Mouse (Mus musculus) C2C12 (cell line): ENCODE data around the gene BC005624. TPM values are rescaled to one million over a fixed set of nuclear protein-coding genes. Genes with fewer than 3 reads are reported as not detected.
"Not testable (repeated sequence)": the region's sequence is repeated elsewhere in the genome, so short reads cannot be mapped to it uniquely, and the experiment has no call there.

Experiments used
- H3K27me3 ChIP-seq: one replicate; pipeline ENCODE4 v1.6.1; 2011; ENCODE audit not compliant: control insufficient read depth, insufficient read depth, insufficient read length
- H3K36me3 ChIP-seq: one replicate; pipeline ENCODE4 v1.6.1; 2011; ENCODE audit not compliant: control insufficient read depth, insufficient read depth
- H3K4me3 ChIP-seq: one replicate; pipeline ENCODE4 v1.5.1; 2011; ENCODE audit warnings: mild to moderate bottlenecking, control low read depth; ENCODE audit not compliant: poor library complexity, insufficient read depth, severe bottlenecking
- H3K79me2 ChIP-seq: one replicate; pipeline ENCODE4 v1.6.1; 2011; ENCODE audit not compliant: control insufficient read depth, insufficient read depth
- H3K79me3 ChIP-seq: one replicate; pipeline ENCODE4 v1.6.1; 2011; ENCODE audit warnings: low read depth, control low read depth
- H3ac ChIP-seq: one replicate; pipeline ENCODE3; 2011; ENCODE audit warnings: low read depth; ENCODE audit not compliant: control insufficient read depth, insufficient read length
- CEBPB ChIP-seq: IDR thresholded peaks from one replicate; pipeline ENCODE4 v1.6.1; 2011; ENCODE audit warnings: low read depth, mild to moderate bottlenecking, control low read depth, moderate library complexity
- CTCF ChIP-seq: IDR thresholded peaks from one replicate; pipeline ENCODE4 v1.5.1; 2011; ENCODE audit not compliant: control insufficient read depth, insufficient read depth, insufficient read length
- FOSL1 ChIP-seq: IDR thresholded peaks from one replicate; pipeline ENCODE4 v1.8.0; 2011; ENCODE audit warnings: mild to moderate bottlenecking, low read length; ENCODE audit not compliant: poor library complexity, insufficient read depth, severe bottlenecking
- MAX ChIP-seq: IDR thresholded peaks from one replicate; pipeline ENCODE4 v1.6.1; 2011; ENCODE audit warnings: mild to moderate bottlenecking, control low read depth
- MYOD1 ChIP-seq: IDR thresholded peaks from one replicate; pipeline ENCODE4 v1.6.1; 2011; ENCODE audit warnings: low read depth; ENCODE audit not compliant: control insufficient read depth, insufficient read length
- MYOG ChIP-seq: IDR thresholded peaks from one replicate; pipeline ENCODE4 v1.6.1; 2011; ENCODE audit not compliant: control insufficient read depth, insufficient read length; ENCODE audit errors: extremely low read depth
- USF1 ChIP-seq: IDR thresholded peaks from one replicate; pipeline ENCODE4 v1.6.1; 2011; ENCODE audit warnings: low read depth, mild to moderate bottlenecking, control low read depth, moderate library complexity
- polyA plus RNA-seq: library from polyadenylated mRNA; unstranded; fragments of >200 nt; fragmentation: generic; extraction: Trizol; gene quantifications from one replicate; pipeline ENCODE4 v1.2.1, GENCODE M21; 2012; ENCODE audit warnings: missing spikeins

Gene BC005624
- polyA plus RNA-seq, 1 experiment = 36.9 TPM

DNA sequence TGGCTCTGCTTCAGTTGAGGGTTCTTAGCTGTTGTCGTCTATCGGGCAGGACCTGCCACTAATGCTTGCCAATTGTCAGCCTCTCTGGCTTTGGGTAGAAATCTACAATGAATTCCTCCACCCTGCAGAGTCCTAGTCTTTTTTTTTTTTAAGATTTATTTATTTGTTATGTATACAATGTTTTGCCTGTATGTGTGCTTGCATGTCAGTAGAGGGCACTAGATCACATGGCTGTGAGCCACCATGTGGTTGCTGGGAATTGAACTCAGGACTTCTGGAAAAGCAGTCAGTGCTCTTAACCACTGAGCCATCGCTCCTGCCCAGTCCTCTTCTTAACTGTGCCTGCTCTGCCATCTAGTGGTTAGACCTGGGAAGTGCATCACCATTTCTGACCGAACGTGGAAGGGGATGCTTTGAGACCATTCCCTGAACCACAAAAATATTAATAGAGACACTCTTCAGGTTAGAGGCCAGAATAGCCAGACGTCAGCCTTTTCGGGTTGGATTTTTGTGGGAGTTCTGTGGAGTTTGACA, 48.0 kb downstream of the BC005624 start:
- H3K36me3 ChIP-seq = no peaks in the 10 kb centered on the region
- H3K79me2 ChIP-seq = no peaks in the 10 kb centered on the region
- H3K27me3 ChIP-seq = no peaks in the 10 kb centered on the region
- H3K4me3 ChIP-seq = no peak overlapping the region
- TF ChIP-seq CTCF (peak; percentile 66), MYOG (no peak), USF1 (no peak)
- no peaks in the 10 kb centered on the region for H3K79me3 ChIP-seq
- H3ac ChIP-seq = no peak overlapping the region

GRCm38 (mm10) chr2:30933032-30933431, 49.0 kb downstream of the BC005624 start:
- Histone ChIP-seq H3K79me2 (no peaks in the 10 kb centered on the region), H3ac (no peak overlapping the region), H3K79me3 (no peaks in the 10 kb centered on the region), H3K36me3 (no peaks in the 10 kb centered on the region), H3K27me3 (no peaks in the 10 kb centered on the region), H3K4me3 (no peak overlapping the region)
- no peak for TF ChIP-seq MYOD1
- TF ChIP-seq FOSL1 = no peak
- no peak for TF ChIP-seq MYOG
- no peak for TF ChIP-seq CTCF
- no peak for TF ChIP-seq CEBPB
- TF ChIP-seq MAX = no peak
- no peak for TF ChIP-seq USF1

- Histone ChIP-seq H3K36me3 (no peaks in the 10 kb centered on the region), H3K79me3 (no peaks in the 10 kb centered on the region), H3K4me3 (no peak overlapping the region), H3K27me3 (no peaks in the 10 kb centered on the region), H3K79me2 (no peaks in the 10 kb centered on the region), H3ac (no peak overlapping the region)
- no peak for TF ChIP-seq MAX
Observed at GRCm38 (mm10) chr2:30931922-30932321, 50.1 kb downstream of the BC005624 start.

DNA sequence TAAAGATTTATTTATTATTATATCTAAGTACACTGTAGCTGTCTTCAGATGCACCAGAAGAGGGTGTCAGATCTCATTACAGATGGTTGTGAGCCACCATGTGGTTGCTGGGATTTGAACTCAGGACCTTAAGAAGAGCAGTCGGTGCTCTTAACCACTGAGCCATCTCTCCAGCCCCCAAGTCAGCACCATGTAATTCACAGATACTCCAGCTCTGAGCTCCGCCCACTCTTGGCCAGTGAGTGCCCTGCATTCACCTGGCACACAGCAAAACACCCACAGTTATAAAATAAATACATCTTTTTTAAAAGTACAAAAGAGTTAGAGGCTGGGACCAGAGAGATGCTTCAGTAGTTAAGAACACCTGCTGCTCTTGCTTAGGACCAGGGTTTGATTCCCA, 51.2 kb downstream of the BC005624 start:
- not testable (repeated sequence) for H3K79me3 ChIP-seq

GRCm38 (mm10) chr2:30929483-30930045, 52.4 kb downstream of the BC005624 start, which contains the start of gene Ptges:
Ptges (minus strand) TSS chr2:30929863.
- Histone ChIP-seq H3K36me3 (no peaks in the 10 kb centered on the region), H3K79me2 (no peaks in the 10 kb centered on the region), H3K27me3 (no peaks in the 10 kb centered on the region), H3ac (peak within 1 kb of the TSS; percentile 23), H3K79me3 (no peaks in the 10 kb centered on the region), H3K4me3 (peak within 1 kb of the TSS; percentile 25)
- TF ChIP-seq MAX = no peak
- peak; percentile 97 for TF ChIP-seq CEBPB

More for the DNA sequence above, 51.2 kb downstream of the BC005624 start:
- not testable (repeated sequence) for H3K36me3 ChIP-seq, H3K27me3 ChIP-seq, H3K79me2 ChIP-seq, H3K4me3 ChIP-seq, H3ac ChIP-seq

DNA sequence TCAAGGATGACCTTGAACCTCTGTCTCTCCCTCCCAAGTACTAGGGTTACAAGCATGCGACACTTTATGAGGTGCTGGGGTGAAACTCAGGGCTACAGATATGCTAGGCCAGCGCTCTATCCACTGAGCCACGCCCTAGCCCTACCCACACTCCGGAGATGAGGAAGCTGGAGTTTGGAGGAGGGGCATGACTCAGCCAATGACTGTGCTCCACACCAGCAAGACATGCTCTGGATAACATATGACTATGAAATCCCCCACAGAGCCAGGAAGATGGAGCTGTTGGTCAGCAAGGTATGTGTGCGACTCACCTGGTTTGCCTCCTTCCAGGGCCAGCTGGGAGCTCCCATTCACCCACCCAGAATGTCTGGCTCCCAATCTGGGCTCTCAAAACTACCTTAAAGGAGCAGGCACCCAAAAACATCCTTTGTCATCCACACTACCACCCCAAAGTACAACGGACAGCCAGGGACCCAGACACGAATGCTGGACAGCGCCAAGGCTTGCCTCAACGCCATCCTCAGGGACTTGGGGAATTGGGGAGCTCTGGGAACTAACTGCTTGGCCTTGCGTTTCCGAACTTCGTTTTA, 53.0 kb downstream of the BC005624 start:
- no peaks in the 10 kb centered on the region for H3K27me3 ChIP-seq
- H3K79me2 ChIP-seq = no peaks in the 10 kb centered on the region
- peak overlapping the region; percentile 23 for H3ac ChIP-seq
- TF ChIP-seq MAX (peak; percentile 16), FOSL1 (no peak)
- H3K4me3 ChIP-seq = peak overlapping the region; percentile 25
- H3K36me3 ChIP-seq = no peaks in the 10 kb centered on the region
- H3K79me3 ChIP-seq = no peaks in the 10 kb centered on the region
